Mouse (Mus musculus) gastrocnemius, postnatal 14 days (tissue): ENCODE measurements around the gene Flad1. TPM values are rescaled to one million over a fixed set of nuclear protein-coding genes. Genes with fewer than 3 reads are reported as not detected.
"Not testable (repeated sequence)": the region's sequence is repeated elsewhere in the genome, so short reads cannot be mapped to it uniquely, and the experiment has no call there.

Source experiments
- DNase-seq: peaks from one replicate; pipeline ENCODE4 v3.0.0; 2021; ENCODE audit warnings: mixed read lengths
- intact Hi-C: fragments of 180-260 bp; cut with DNase I; formaldehyde crosslinking; loops from one replicate; pipeline ENCODE4 v1.15.1; 2025; ENCODE audit warnings: low total_unique reads
- total RNA-seq, 2 experiments: library from RNA; stranded (reverse); gene quantifications; 2 replicates each; pipeline ENCODE4 v1.2.3; 2021

The Flad1 gene
- total RNA-seq, 2 experiments from 2014 or later, result 30.9 to 33.4 TPM

- intact Hi-C loops, result no loop called here
- peak; percentile 97 for DNase-seq
Observed at GRCm38 (mm10) chr3:89430171-89431159, 18.8 kb upstream of the Flad1 start, which contains the start of gene Pygo2. TSS of gene Pygo2 (plus strand) at chr3:89430214.

DNA sequence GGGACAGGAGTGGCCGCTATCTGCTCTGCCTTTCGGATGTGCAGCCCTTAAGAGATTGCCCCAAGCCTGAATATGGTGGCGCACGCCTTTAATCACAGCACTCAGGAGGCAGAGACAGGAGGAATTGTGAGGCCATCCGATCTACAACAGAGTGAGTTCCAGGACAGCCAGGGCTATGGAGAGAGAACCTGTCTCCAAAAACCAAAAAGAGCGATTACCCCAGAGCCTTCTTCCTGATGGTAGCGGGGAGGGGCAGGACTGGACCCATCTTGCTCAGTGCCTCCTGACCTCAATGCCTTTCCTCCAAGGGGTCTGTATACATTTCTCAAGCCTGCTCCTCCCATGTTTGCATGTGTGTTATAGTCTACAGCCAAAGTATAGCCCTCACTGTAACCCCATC lies 17.4 kb upstream of the Flad1 start:
- intact Hi-C loops, DNase-seq: not testable (repeated sequence)

DNA sequence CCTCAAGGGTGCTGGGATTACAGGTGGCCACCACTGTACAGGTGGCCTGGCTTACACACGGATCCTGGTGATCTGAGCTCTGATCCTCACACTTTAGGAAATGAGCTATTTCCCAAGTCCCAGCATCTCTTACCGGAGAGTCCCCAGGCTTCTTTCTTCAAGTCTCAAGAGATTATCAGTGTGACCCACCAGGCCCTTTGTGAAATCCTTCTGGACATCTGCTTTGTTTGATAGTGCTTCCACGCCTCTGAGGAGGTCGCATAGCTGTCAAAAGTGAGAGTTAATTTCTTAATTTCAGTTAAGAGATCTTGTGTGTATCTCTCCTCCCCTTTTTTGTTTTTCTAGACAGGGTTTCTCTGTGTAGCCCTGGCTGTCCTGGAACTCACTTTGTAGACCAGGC lies 14.2 kb upstream of the Flad1 start:
- intact Hi-C loops, result no loop called here
- DNase-seq, result no peak

DNA sequence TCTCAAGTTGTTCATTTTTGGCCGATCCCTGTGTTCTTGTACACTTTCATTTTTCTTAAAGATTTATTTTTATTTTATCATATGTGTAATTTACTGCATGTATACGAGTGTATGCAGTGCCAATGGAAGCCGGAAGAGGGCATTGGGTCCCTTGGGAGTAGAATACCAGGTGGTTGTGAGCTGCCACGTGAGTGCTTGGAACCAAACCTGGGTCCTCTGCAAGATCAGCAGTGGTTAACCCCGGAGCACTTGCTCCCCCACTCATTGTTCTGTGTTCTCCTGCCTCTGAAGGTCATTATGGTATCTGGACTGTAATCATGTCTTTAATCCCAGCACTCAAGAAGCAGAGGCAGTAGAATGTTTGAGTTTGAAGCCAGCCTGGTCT lies 13.5 kb upstream of the Flad1 start:
- DNase-seq, result no peak
- intact Hi-C loops, result no loop called here

DNA sequence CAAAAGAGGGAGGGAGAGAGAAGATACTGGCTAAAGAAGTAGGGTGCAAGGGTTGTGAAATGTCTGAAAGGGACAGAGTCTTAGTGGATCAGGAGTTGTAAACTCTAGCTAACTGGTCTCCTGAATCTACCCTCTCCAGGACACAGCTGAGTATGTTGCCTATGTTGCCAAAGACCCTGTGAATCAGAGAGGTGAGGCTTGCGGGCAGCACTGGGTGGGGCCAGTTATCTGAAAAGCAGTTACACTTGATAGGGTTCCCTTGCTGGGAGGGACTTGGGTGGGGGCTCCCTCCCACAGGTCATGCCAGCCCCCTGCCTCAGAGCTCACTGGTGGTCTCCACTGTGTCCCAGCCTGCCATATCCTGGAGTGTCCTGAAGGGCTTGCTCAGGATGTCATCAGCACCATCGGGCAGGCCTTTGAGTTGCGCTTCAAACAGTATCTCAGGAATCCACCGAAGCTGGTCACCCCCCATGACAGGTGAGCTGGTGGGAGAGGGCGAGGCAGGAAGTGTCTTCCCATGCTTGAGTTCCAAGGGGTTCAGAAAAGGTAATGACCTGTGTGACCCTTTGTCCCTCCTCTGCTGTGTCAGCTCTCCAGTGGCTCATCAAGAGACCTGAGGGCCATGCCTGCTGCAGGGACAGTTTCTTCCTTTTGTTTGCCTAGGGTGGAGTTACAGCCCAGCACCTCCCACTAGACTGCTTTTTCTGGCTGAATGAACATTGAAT lies 12.9 kb upstream of the Flad1 start:
- intact Hi-C loops, result no loop called here
- no peak for DNase-seq

DNA sequence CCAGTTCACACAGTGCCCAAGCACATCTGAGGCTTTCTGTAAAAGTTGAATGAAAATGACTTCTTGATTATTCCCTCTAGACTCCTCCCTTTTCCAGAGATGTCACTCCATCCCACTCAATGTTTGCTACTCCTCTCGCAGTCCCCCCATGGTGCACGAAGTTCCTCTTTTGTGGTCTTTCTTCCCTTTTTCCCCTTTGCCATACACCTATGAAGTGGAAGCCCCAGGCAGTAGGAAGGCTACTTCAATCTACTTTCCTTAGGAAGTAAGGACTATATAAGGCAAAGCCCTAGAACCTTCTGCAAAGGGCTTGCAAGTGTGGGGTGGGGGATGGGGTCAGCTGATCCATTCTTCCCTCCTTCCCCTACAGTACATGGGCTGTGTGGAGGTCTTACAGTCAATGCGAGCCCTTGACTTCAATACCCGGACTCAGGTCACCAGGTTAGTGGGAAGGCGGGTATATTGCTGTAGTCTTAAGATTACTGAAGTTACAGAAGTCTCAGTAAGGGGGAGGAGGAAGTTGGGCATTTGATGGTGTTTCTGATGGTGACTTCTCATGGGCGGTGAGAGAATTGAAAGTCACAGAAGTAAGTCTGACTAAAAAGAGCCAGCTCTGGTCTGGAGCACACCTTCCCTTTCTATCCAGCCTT lies 11.0 kb upstream of the Flad1 start:
- intact Hi-C loops, result no loop called here
- no peak for DNase-seq

DNA sequence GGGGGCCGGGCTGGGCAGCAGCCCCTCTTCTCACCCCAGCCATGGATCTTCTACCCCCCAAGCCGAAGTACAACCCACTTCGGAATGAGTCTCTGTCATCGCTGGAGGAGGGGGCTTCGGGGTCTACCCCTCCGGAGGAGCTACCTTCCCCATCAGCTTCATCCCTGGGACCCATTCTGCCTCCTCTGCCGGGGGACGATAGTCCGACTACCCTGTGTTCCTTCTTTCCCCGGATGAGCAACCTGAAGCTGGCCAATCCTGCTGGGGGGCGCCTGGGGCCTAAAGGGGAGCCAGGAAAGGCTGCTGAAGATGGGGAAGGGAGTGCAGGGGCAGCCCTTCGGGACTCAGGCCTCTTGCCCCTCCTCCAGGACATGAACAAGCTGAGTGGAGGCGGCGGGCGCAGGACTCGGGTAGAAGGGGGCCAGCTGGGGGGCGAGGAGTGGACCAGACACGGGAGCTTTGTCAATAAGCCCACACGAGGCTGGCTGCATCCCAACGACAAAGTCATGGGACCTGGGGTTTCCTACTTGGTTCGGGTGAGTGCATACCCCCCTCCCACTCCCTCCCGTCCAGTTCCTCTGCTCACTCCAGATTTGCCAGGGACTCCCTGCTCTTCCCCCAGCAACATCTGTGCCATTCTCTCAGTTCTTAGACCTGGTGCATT lies 10.3 kb upstream of the Flad1 start:
- DNase-seq, result peak; percentile 40
- intact Hi-C loops, result no loop called here

GRCm38 (mm10) chr3:89421002-89421774 lies 9.5 kb upstream of the Flad1 start:
- intact Hi-C loops, result no loop called here
- DNase-seq, result peak; percentile 89

DNA sequence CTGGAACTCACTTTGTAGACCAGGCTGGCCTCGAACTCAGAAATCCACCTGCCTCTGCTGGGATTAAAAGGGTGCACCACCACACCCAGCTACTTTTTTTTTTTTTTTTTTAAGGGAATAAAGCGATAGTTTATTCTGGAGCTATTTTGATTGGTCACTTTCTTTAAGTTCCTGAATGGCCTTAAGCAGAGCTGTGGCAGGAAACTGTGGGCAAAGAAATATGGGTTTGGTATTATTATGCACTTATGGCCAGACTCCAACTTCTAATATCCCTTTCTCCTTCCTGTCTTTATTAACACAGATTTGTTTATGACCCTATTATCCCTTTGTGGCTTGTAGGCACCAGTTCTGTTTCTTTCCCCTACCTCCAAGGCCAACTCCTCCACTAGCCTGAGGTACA lies 8.8 kb upstream of the Flad1 start:
- intact Hi-C loops, result no loop called here
- DNase-seq, result no peak

DNA sequence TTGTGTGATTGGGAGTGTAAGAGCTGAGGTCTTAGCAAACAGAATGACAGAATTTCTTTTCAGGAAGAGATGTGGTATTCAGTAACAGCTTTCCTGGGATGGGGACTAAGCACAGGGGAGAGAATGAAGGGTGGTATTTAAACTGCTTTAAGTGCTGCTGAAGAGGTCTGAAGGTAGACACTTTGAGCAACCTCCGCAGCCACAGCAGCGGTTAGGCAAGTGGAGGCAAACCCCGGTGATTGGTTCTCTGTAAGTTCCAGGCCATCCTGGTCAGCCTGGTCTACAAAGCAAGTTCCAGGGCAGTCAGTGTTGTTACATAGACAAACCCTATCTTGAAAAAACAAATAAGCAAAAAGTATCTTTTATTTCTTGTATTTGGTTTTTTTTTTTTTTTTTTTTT lies 8.3 kb upstream of the Flad1 start:
- intact Hi-C loops, result no loop called here
- no peak for DNase-seq

DNA sequence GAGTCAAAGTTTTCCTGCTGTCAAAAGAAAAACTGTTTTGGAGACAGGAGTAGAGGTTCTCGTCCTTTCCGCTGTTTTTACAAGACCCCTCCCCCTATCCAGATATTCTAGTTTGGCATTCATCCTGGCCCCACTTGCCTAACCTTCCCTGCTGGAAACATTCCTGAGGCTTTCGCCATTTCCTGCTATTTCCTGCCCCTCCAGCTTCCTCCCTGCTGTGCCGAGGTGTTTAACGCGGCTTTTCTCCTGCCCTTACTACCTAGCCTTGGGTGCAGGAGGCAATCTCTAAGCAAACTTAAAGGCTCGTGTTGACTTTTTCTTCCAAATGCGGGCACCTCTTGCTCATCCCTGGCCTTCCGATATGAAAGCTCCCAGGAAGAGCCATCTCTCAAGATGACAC lies 7.9 kb upstream of the Flad1 start:
- peak; percentile 47 for DNase-seq
- intact Hi-C loops, result no loop called here

GRCm38 (mm10) chr3:89418861-89419250 lies 7.2 kb upstream of the Flad1 start:
- peak; percentile 88 for DNase-seq
- intact Hi-C loops, result no loop called here

DNA sequence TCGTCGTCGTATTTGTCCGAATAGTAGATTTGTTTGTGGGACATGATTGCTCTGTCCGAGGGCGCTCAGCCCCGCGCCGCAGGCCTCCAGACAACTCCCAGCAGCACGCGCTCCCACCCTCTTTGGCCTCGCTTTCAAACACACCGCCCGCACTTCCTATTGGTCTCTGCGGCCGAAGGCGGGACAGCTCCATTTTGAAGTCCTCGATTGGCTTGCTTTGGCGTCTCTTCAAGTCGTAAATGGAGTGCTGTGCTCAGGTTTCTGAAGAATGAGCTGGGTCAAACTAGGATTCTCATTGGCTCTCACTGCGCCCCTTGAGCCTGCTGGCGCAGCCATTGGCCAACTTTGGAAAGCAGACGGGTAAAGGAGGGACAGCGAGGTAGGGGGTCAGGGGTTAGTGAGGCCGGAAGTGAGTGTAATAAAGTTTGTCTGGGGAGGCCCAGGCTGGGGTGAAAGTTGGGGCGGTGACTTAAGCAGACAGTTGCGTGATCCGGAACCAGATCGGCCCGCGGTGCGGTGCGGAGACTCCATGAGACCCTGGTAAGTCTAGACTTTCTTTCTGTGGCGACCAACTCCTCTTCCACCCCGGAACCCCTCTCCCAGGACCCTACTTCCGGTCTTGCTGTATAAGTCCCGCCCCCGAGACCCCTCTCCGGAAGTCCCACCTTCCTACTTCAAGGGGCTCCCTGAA lies 6.6 kb upstream of the Flad1 start, which contains the start of the genes Cks1b and Shc1:
Gene Cks1b, minus strand, starts transcription at position 214 of the 691 bp plus-strand sequence.
Gene Shc1, plus strand, starts transcription at position 274 of the 691 bp plus-strand sequence.
- intact Hi-C loops, result no loop called here

GRCm38 (mm10) chr3:89417840-89418169 lies 6.1 kb upstream of the Flad1 start:
- DNase-seq, result no peak
- intact Hi-C loops, result no loop called here

More for the DNA sequence above, 6.6 kb upstream of the Flad1 start, which contains the start of the genes Cks1b and Shc1:
- peak; percentile 93 for DNase-seq

- DNase-seq, result no peak
- intact Hi-C loops, result no loop called here
Observed at GRCm38 (mm10) chr3:89417131-89417530, 5.5 kb upstream of the Flad1 start.

GRCm38 (mm10) chr3:89416158-89416557 lies 4.5 kb upstream of the Flad1 start:
- DNase-seq, result no peak
- intact Hi-C loops, result no loop called here

DNA sequence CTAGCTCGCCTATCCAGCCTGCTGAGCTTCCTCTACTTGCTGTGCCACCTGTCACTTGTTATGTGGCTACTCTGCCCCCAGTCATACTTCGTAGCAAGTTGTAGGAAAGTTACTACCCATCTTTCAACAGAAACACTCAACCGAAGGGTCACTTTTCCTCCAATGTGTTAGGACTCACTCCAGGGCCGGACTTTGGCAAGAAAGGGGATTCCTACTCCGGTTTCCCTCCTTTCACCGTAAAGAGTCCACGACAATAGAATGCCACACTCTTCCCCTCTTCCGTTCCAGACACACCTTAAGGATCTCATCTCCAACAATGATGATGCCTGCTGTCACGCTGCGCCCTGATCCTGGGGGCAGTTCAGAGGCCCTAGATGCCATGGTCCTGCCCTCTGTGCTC lies 806 bp downstream of the Flad1 start:
- DNase-seq, result no peak
- intact Hi-C loops, result no loop called here

- DNase-seq, result no peak
- intact Hi-C loops, result no loop called here
Observed at GRCm38 (mm10) chr3:89409701-89410100, 2.0 kb downstream of the Flad1 start.
